Mouse (Mus musculus) erythroblast, embryonic 14.5 days (primary cell): Measurements from ENCODE around the gene Tmem86a.

Experiments
- GATA1 ChIP-seq: IDR thresholded peaks from 2 replicates; pipeline ENCODE4 v1.6.1; 2012; ENCODE audit warnings: low read length, inconsistent platforms, mixed read lengths
- TAL1 ChIP-seq: IDR thresholded peaks from 3 replicates; pipeline ENCODE4 v1.6.1; 2012; ENCODE audit warnings: low read length, inconsistent platforms, mixed read lengths

- TF ChIP-seq GATA1 (no peak), TAL1 (no peak)
These were observed 16.5 kb downstream of the Tmem86a start for GRCm38 (mm10) chr7:47066942-47067341.
